ENCODE assay signal across 9 mouse cellular contexts in the genomic region with DNA sequence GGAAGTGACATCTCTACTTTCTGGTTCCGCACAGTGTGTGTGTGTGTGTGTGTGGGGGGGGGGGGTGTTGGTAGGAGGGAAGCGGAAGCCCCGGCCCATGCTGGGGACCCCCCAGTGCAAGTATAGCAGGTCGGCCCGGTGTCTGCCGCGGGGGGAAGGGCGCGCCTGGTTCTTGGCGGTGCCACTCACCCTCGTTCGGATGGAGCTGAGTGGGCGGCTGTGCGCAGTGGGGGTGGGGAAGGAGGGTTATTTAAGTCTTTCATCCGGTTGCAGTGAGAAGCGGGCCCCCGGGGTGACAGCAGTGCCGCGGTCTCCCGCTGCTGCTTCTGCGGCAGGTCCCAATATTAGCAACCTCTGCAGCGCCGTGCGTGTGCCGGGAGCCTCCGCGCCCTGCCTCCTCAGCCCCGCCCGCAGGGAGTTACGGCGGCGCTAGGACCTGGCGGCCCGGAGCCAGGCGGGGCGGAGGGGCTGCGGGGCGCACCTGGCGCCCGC. TPM values are rescaled to one million over a fixed set of nuclear protein-coding genes. Genes with fewer than 3 reads are reported as not detected.
DNase-seq lines count a peak whose midpoint lies in the region; ATAC-seq and TF ChIP-seq lines count a peak whose summit lies in the region.
"Had no signal": no experiment of that assay in that cellular context is flagged by ENCODE, and none has a peak within 500 bp of the region (broad histone marks: within the 10 kb centered on the region; RNA-seq: fewer than 3 reads in every experiment).

No protein-coding gene starts in this region.

- WGBS in intestine, postnatal 0 days, result 1% methylated on average over 26 of the region's 40 CpGs
- 0% methylated on average over 34 of the region's 40 CpGs for WGBS in limb, embryonic 11.5 days

- peak overlapping the region; percentile 94 for H3K4me2 ChIP-seq in intestine, postnatal 0 days (replicated peaks; ENCODE audit: low read depth)
- peak overlapping the region; percentile 95 for H3K4me2 ChIP-seq in limb, embryonic 11.5 days (ENCODE audit: low read depth, severe bottlenecking)

- no peaks in the 10 kb centered on the region for H3K4me1 ChIP-seq in intestine, postnatal 0 days (replicated peaks; ENCODE audit: control insufficient read depth, insufficient read depth, low read length)
- H3K4me1 ChIP-seq in limb, embryonic 11.5 days (ENCODE audit: control insufficient read depth, insufficient read depth, low read length), result peaks cover 18% of the 10 kb centered on the region

- H3K9ac ChIP-seq in intestine, postnatal 0 days (ENCODE audit: low read depth, low read length), result peak overlapping the region; percentile 66
- peak overlapping the region; percentile 48 for H3K9ac ChIP-seq in limb, embryonic 11.5 days (ENCODE audit: low read length)

- H3K4me3 ChIP-seq in intestine, postnatal 0 days (ENCODE audit: low read depth, low read length), result peak overlapping the region; percentile 70
- H3K4me3 ChIP-seq in limb, embryonic 11.5 days (ENCODE audit: low read depth, low read length), result peak overlapping the region; percentile 57

- TF ChIP-seq CTCF in intestine, postnatal 0 days (IDR thresholded peaks at IDR 0.05; ENCODE audit: low read depth), result no peak

- no peaks in the 10 kb centered on the region for H3K9me3 ChIP-seq in intestine, postnatal 0 days (ENCODE audit: control insufficient read depth)
- no peaks in the 10 kb centered on the region for H3K9me3 ChIP-seq in limb, embryonic 11.5 days (ENCODE audit: control insufficient read depth, low read length)

- peak; percentile 15 to 36 for DNase-seq in lung, adult 18-20 months
- DNase-seq in lung, postnatal 36 days, result no peak
- DNase-seq in cerebellum, postnatal 10 days, result peak; percentile 88 to 91
- DNase-seq in frontal cortex, postnatal 25 days (ENCODE audit: low spot score in 2 of 2), result peak; percentile 48 to 57
- DNase-seq in limb, embryonic 11.5 days (ENCODE audit: low spot score), result peak; percentile 77
- peak; percentile 60 for DNase-seq in neural tube, embryonic 10.5 days (ENCODE audit: extremely low spot score, low spot score)
- DNase-seq in thymus, postnatal 25 days, result peak; percentile 50

- H3K27me3 ChIP-seq in intestine, postnatal 0 days (replicated peaks; ENCODE audit: control insufficient read depth, insufficient read depth, low read length), result peaks cover 24% of the 10 kb centered on the region; the same call in 1 of the 2 replicates
- H3K27me3 ChIP-seq in limb, embryonic 11.5 days (ENCODE audit: control insufficient read depth, insufficient read depth, low read length), result peaks cover 37% of the 10 kb centered on the region

- H3K27ac ChIP-seq in intestine, postnatal 0 days (ENCODE audit: low read depth, low read length), result 0 out of 2 replicates have a peak overlapping the region, but pooled peaks have one; percentile 17
- no peak overlapping the region for H3K27ac ChIP-seq in limb, embryonic 11.5 days (replicated peaks; ENCODE audit: low read depth, low read length)

- no peaks in the 10 kb centered on the region for H3K36me3 ChIP-seq in intestine, postnatal 0 days (ENCODE audit: control insufficient read depth, insufficient read depth)
- H3K36me3 ChIP-seq in limb, embryonic 11.5 days (ENCODE audit: control insufficient read depth, insufficient read depth, low read length), result no peaks in the 10 kb centered on the region
- H3K36me3 ChIP-seq: G1E had no signal

- ATAC-seq in intestine, postnatal 0 days, result peak; percentile 51
- peak; percentile 65 for ATAC-seq in limb, embryonic 11.5 days (ENCODE audit: insufficient number of reproducible peaks, low FRiP score, low TSS enrichment, low read depth)

RNA-seq across cellular contexts. Expression of gene Fgf9, which starts 5.7 kb away (rescaled TPM):
- polyA plus RNA-seq in intestine, postnatal 0 days (2015; fragmentation: Nextera tagmentation; extraction: Ambion mirVana), result 5.7 TPM in 2 replicates
- polyA plus RNA-seq in limb, embryonic 11.5 days (2014; fragmentation: Nextera tagmentation; extraction: Ambion mirVana), result 9.4 and 11.6 TPM in 2 replicates
- polyA plus RNA-seq: G1E had no signal
